Mouse (Mus musculus) C2C12 (cell line): Measurements from ENCODE around the gene Dlg5. TPM values are rescaled to one million over a fixed set of nuclear protein-coding genes. Genes with fewer than 3 reads are reported as not detected.

Experiments used
- H3K27me3 ChIP-seq: one replicate; pipeline ENCODE4 v1.6.1; 2011; ENCODE audit not compliant: control insufficient read depth, insufficient read depth, insufficient read length
- H3K36me3 ChIP-seq: one replicate; pipeline ENCODE4 v1.6.1; 2011; ENCODE audit not compliant: control insufficient read depth, insufficient read depth
- H3K4me3 ChIP-seq: one replicate; pipeline ENCODE4 v1.5.1; 2011; ENCODE audit warnings: mild to moderate bottlenecking, control low read depth; ENCODE audit not compliant: poor library complexity, insufficient read depth, severe bottlenecking
- H3K79me2 ChIP-seq: one replicate; pipeline ENCODE4 v1.6.1; 2011; ENCODE audit not compliant: control insufficient read depth, insufficient read depth
- H3K79me3 ChIP-seq: one replicate; pipeline ENCODE4 v1.6.1; 2011; ENCODE audit warnings: low read depth, control low read depth
- H3ac ChIP-seq: one replicate; pipeline ENCODE3; 2011; ENCODE audit warnings: low read depth; ENCODE audit not compliant: control insufficient read depth, insufficient read length
- CEBPB ChIP-seq: IDR thresholded peaks from one replicate; pipeline ENCODE4 v1.6.1; 2011; ENCODE audit warnings: low read depth, mild to moderate bottlenecking, control low read depth, moderate library complexity
- CTCF ChIP-seq: IDR thresholded peaks from one replicate; pipeline ENCODE4 v1.5.1; 2011; ENCODE audit not compliant: control insufficient read depth, insufficient read depth, insufficient read length
- FOSL1 ChIP-seq: IDR thresholded peaks from one replicate; pipeline ENCODE4 v1.8.0; 2011; ENCODE audit warnings: mild to moderate bottlenecking, low read length; ENCODE audit not compliant: poor library complexity, insufficient read depth, severe bottlenecking
- MAX ChIP-seq: IDR thresholded peaks from one replicate; pipeline ENCODE4 v1.6.1; 2011; ENCODE audit warnings: mild to moderate bottlenecking, control low read depth
- MYOD1 ChIP-seq: IDR thresholded peaks from one replicate; pipeline ENCODE4 v1.6.1; 2011; ENCODE audit warnings: low read depth; ENCODE audit not compliant: control insufficient read depth, insufficient read length
- MYOG ChIP-seq: IDR thresholded peaks from one replicate; pipeline ENCODE4 v1.6.1; 2011; ENCODE audit not compliant: control insufficient read depth, insufficient read length; ENCODE audit errors: extremely low read depth
- USF1 ChIP-seq: IDR thresholded peaks from one replicate; pipeline ENCODE4 v1.6.1; 2011; ENCODE audit warnings: low read depth, mild to moderate bottlenecking, control low read depth, moderate library complexity
- polyA plus RNA-seq: library from polyadenylated mRNA; unstranded; fragments of >200 nt; fragmentation: generic; extraction: Trizol; gene quantifications from one replicate; pipeline ENCODE4 v1.2.1, GENCODE M21; 2012; ENCODE audit warnings: missing spikeins

Dlg5 gene
- polyA plus RNA-seq, 1 experiment = 59.6 TPM

DNA sequence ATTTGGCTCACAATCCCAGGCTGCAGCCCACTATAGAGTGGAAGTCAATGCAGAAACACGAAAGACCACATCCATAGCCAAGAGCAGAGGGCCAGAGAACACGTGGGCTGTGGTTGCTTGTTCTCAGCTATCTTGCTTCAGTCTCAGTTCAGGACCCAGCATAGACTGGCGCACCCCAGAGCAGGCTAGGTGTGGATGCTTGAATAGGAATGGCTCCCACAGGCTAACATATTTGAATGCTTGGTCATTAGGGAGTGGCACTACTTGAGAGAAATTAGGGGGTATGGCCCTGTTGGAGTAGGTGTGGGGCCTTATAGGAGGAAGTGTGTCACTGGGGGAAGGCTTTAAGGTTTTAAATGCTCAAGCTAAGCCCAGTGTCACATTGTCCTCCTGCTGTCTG lies 62.8 kb downstream of the Dlg5 start:
- peaks cover 35% of the 10 kb centered on the region for H3K79me2 ChIP-seq
- H3K79me3 ChIP-seq = peaks cover 8% of the 10 kb centered on the region
- no peak overlapping the region for H3K4me3 ChIP-seq
- no peak overlapping the region for H3ac ChIP-seq
- peaks cover 51% of the 10 kb centered on the region for H3K36me3 ChIP-seq
- TF ChIP-seq FOSL1 (no peak), MYOG (no peak), MYOD1 (no peak), CTCF (no peak), USF1 (no peak), MAX (no peak), CEBPB (no peak)
- no peaks in the 10 kb centered on the region for H3K27me3 ChIP-seq

- TF ChIP-seq FOSL1 (no peak), CTCF (peak; percentile 81)
- Histone ChIP-seq H3ac (no peak overlapping the region), H3K27me3 (no peaks in the 10 kb centered on the region), H3K4me3 (no peak overlapping the region), H3K36me3 (peaks cover 54% of the 10 kb centered on the region), H3K79me3 (peaks cover 6% of the 10 kb centered on the region), H3K79me2 (peaks cover 35% of the 10 kb centered on the region)
Measured at GRCm38 (mm10) chr14:24181811-24182506, 63.8 kb downstream of the Dlg5 start.

GRCm38 (mm10) chr14:24179466-24179991 lies 66.2 kb downstream of the Dlg5 start:
- Histone ChIP-seq H3K79me2 (peaks cover 30% of the 10 kb centered on the region), H3K36me3 (peaks cover 59% of the 10 kb centered on the region), H3K79me3 (peaks cover 6% of the 10 kb centered on the region), H3ac (no peak overlapping the region), H3K27me3 (no peaks in the 10 kb centered on the region), H3K4me3 (no peak overlapping the region)
- no peak for TF ChIP-seq USF1
- TF ChIP-seq FOSL1 = no peak
- no peak for TF ChIP-seq MYOG
- TF ChIP-seq CTCF = no peak
- TF ChIP-seq CEBPB = no peak
- TF ChIP-seq MAX = no peak

DNA sequence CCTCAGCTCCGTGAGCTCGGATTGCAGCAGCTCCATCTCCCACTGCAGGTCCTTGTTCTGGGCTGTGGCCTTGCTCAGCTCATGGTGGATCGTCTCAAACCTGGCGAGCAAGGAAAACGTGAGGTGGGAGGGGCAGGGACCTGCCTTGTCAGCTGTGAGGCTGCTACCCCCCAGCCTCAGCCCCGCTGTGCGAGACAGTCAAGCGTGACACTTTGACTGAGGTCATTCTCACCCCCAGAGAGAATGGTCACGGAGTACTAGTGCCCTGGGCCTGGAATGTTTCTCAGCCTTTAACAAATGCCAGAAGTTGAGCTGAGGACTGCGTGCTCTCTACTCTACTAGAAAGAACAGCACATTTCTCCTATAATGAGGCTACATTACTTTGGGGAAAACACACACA lies 69.1 kb downstream of the Dlg5 start:
- H3ac ChIP-seq = no peak overlapping the region
- H3K27me3 ChIP-seq = no peaks in the 10 kb centered on the region
- H3K4me3 ChIP-seq = no peak overlapping the region
- H3K79me2 ChIP-seq = peaks cover 21% of the 10 kb centered on the region
- peaks cover 61% of the 10 kb centered on the region for H3K36me3 ChIP-seq
- TF ChIP-seq CEBPB = no peak
- TF ChIP-seq MAX = no peak
- no peak for TF ChIP-seq MYOD1
- no peak for TF ChIP-seq FOSL1
- TF ChIP-seq MYOG = no peak
- no peak for TF ChIP-seq CTCF
- TF ChIP-seq USF1 = no peak
- peaks cover 6% of the 10 kb centered on the region for H3K79me3 ChIP-seq

DNA sequence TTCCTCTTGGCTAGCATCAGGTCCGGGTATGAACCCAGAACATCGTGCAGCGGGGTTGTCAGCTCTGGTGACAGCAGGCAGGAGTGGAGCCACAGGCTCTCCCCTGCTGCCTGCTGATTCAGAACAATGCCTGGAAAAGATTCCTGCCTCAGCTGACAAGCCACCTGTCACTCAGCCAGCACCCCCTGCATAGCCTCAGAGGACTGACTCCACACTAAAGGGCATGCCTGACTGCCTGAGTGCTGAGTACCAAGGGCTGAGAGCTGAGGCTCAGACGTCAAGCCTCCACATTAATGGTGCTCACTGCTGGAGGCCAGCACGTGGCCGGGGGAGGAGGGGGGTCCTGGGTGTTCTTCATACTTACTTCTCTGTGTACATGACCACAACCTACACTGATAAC lies 72.4 kb downstream of the Dlg5 start:
- TF ChIP-seq FOSL1 (no peak), MYOD1 (no peak), MAX (no peak), MYOG (no peak), CEBPB (no peak), USF1 (no peak), CTCF (no peak)
- H3K79me3 ChIP-seq = peaks cover 2% of the 10 kb centered on the region
- no peak overlapping the region for H3K4me3 ChIP-seq
- H3K36me3 ChIP-seq = peaks cover 76% of the 10 kb centered on the region
- H3ac ChIP-seq = no peak overlapping the region
- H3K27me3 ChIP-seq = no peaks in the 10 kb centered on the region
- no peaks in the 10 kb centered on the region for H3K79me2 ChIP-seq
